Mouse (Mus musculus) heart, postnatal 0 days (tissue): ENCODE results near the gene Glyctk.

Experiments used
- CTCF ChIP-seq: IDR thresholded peaks from 2 replicates; pipeline ENCODE4 v1.5.1; 2016; ENCODE audit warnings: antibody characterized with exemption, control low read depth, low read depth
- EP300 ChIP-seq: IDR thresholded peaks from 2 replicates; pipeline ENCODE4 v1.6.1; 2016; ENCODE audit warnings: antibody characterized with exemption, low read depth

GRCm38 (mm10) chr9:106159237-106159636, 1.3 kb upstream of the Glyctk start:
- TF ChIP-seq CTCF (no peak), EP300 (no peak)
